Mouse (Mus musculus) heart, postnatal 0 days (tissue): Measurements from ENCODE around the gene Vkorc1. TPM values are rescaled to one million over a fixed set of nuclear protein-coding genes. Genes with fewer than 3 reads are reported as not detected.
A peak's percentile ranks its signal among the peaks of the same experiment; 100 is the strongest.

Experiments
- ATAC-seq: fragments of 200-750 bp; cut with Nextera tagmentation; 2 replicates; pipeline ENCODE4 v1.8.0; 2017; ENCODE audit warnings: low read depth, moderate number of reproducible peaks, moderate library complexity; ENCODE audit not compliant: insufficient read depth
- DNase-seq: peaks from one replicate; pipeline ENCODE4 v3.0.0-alpha.2; 2016; ENCODE audit warnings: low spot score
- H3K27ac ChIP-seq: fragments of 300-500 bp; sonication (generic); 2 replicates; pipeline ENCODE4 v1.5.1; 2014; ENCODE audit warnings: low read depth, mild to moderate bottlenecking
- H3K27me3 ChIP-seq: fragments of 300-500 bp; sonication (generic); 2 replicates; pipeline ENCODE4 v1.6.1; 2014; ENCODE audit warnings: low read length, mixed read lengths; ENCODE audit not compliant: control insufficient read depth, insufficient read depth
- H3K36me3 ChIP-seq: fragments of 300-500 bp; sonication (generic); replicated peaks from 2 replicates; pipeline ENCODE4 v1.6.1; 2014; ENCODE audit warnings: low read length, mixed read lengths; ENCODE audit not compliant: control insufficient read depth, insufficient read depth
- H3K4me1 ChIP-seq: fragments of 300-500 bp; sonication (generic); 2 replicates; pipeline ENCODE4 v1.6.1; 2014; ENCODE audit warnings: antibody characterized with exemption; ENCODE audit not compliant: control insufficient read depth, insufficient read depth
- H3K4me2 ChIP-seq: fragments of 300-500 bp; sonication (generic); 2 replicates; pipeline ENCODE4 v1.6.1; 2014; ENCODE audit warnings: low read depth, mild to moderate bottlenecking, low read length, moderate library complexity
- H3K4me3 ChIP-seq: fragments of 300-500 bp; sonication (generic); 2 replicates; pipeline ENCODE4 v1.5.1; 2014; ENCODE audit warnings: low read depth, low read length
- H3K9ac ChIP-seq: fragments of 300-500 bp; sonication (generic); replicated peaks from 2 replicates; pipeline ENCODE4 v1.6.1; 2014; ENCODE audit warnings: low read depth, low read length, mixed read lengths
- H3K9me3 ChIP-seq: fragments of 300-500 bp; sonication (generic); replicated peaks from 2 replicates; pipeline ENCODE4 v1.6.1; 2016; ENCODE audit warnings: low read length; ENCODE audit not compliant: control insufficient read depth
- CTCF ChIP-seq: IDR thresholded peaks from 2 replicates; pipeline ENCODE4 v1.5.1; 2016; ENCODE audit warnings: antibody characterized with exemption, control low read depth, low read depth
- EP300 ChIP-seq: IDR thresholded peaks from 2 replicates; pipeline ENCODE4 v1.6.1; 2016; ENCODE audit warnings: antibody characterized with exemption, low read depth
- WGBS: fragments of 180-500 bp; shearing (Covaris S2); extraction: QIAGEN DNeasy Blood & Tissue Kit; methylation state at CpG from one replicate; pipeline ENCODE4 v1.1.7; 2014; 5-methylcytosine and 5-hydroxymethylcytosine counted together
- polyA plus RNA-seq: library from polyadenylated mRNA; unstranded; fragments of >200 nt; fragmentation: Nextera tagmentation; extraction: Ambion mirVana; gene quantifications from 2 replicates; pipeline ENCODE4 v1.2.1, GENCODE M21; 2015
- total RNA-seq: library from RNA; depleted of rRNA; stranded (reverse); fragments of >200 nt; gene quantifications from 2 replicates; pipeline ENCODE4 v1.2.3, GENCODE M21; 2014; ENCODE audit warnings: low replicate concordance

Gene Vkorc1
- total and polyA plus RNA-seq, 2 experiments from 2014 or later = 59.1 to 70.4 TPM

DNA sequence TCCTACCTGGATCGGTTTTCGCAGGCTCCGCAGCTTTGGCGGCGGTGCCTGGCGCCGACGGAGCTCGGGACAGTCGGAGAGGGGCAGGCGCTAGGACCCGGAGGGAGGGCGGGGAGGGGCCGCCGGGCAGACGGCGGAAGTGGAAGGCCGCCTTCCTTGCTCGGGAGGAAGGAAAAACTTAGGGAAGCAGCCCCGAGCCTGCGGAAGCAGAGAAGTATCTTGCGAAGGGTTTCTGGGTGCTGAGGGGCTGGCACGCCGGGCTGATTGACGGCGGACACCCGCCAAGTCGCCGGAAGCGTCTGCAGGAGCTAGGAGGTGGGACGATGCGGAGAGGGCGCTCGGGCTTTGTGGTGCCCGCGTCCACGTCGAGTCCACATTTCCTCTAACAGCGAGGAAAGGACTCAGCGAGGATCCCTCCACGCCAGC is 19.4 kb downstream of the Vkorc1 start, which contains the start of gene Zfp646:
Zfp646 (plus strand) TSS at position 181 of the 426 bp plus-strand sequence.
- Histone ChIP-seq H3K9ac (peak within 1 kb of the TSS; percentile 88), H3K9me3 (no peaks in the 10 kb centered on the region), H3K4me1 (peaks cover 10% of the 10 kb centered on the region), H3K4me2 (peak within 1 kb of the TSS; percentile 94), H3K36me3 (peaks cover 29% of the 10 kb centered on the region), H3K27me3 (no peaks in the 10 kb centered on the region), H3K27ac (peak within 1 kb of the TSS; percentile 97), H3K4me3 (peak within 1 kb of the TSS; percentile 91)
- TF ChIP-seq CTCF = no peak
- TF ChIP-seq EP300 = no peak; the same call in 1 of the 2 replicates
- under 1% methylated on average over 40 of the region's 41 CpGs for WGBS
- DNase-seq (peak; percentile 83), ATAC-seq (peak; percentile 87)

- peak; percentile 90 for ATAC-seq
- peak overlapping the region; percentile 88 for H3K9ac ChIP-seq
- H3K4me1 ChIP-seq = peaks cover 10% of the 10 kb centered on the region
- H3K9me3 ChIP-seq = no peaks in the 10 kb centered on the region
- WGBS = under 1% methylated on average over 24 of the region's 43 CpGs
- H3K4me3 ChIP-seq = peak overlapping the region; percentile 91
- H3K27me3 ChIP-seq = no peaks in the 10 kb centered on the region
- H3K36me3 ChIP-seq = peaks cover 25% of the 10 kb centered on the region
- peak overlapping the region; percentile 97 for H3K27ac ChIP-seq
- H3K4me2 ChIP-seq = peak overlapping the region; percentile 94
- DNase-seq = peak; percentile 96
- TF ChIP-seq EP300 (no peak), CTCF (no peak)
Measured at GRCm38 (mm10) chr7:127875627-127876001, 19.8 kb downstream of the Vkorc1 start.

DNA sequence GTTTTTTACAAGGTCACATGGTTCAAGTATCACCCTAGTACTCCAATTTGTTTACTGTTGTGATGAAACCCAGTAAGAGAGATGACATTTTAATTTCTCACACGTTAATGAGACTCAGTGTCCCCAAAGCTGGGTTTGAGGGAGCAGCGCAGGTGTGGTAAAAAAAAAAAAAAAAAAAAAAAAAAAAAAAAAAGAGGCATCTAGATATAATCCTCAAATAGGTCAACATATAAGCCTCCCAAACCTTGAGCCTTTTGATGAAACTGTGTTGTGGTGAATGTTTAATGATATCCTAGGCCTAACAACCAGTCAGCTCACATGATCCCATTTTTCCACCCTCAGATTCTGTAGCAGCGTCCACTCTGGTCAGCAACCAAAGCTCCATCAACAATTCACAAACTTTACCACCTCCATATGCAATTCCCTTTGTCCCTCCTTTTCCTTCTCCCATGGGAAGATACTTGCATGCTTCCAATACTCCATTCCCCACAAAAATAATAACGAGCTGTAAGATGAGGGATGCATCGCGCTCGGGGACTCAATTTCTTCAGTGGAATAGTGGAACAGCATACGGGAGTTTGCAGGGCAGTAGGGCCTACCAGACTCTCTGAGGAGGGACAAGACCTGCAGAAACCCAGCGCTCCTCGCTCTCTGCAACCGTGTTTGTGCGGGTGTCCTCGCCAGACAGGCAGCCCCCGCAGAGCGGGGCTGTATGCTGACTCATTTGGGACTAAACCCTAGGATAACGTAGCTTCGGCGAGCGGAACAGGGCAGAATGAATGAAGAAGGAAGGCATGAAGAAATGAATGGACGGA is 20.4 kb downstream of the Vkorc1 start:
- H3K27me3 ChIP-seq = no peaks in the 10 kb centered on the region
- TF ChIP-seq EP300 (no peak), CTCF (no peak)
- H3K4me3 ChIP-seq = peak overlapping the region; percentile 91
- H3K4me2 ChIP-seq = peak overlapping the region; percentile 94
- no peaks in the 10 kb centered on the region for H3K9me3 ChIP-seq
- H3K9ac ChIP-seq = peak overlapping the region; percentile 88
- 7% methylated on average over 20 of the region's 20 CpGs for WGBS
- peaks cover 10% of the 10 kb centered on the region for H3K4me1 ChIP-seq
- H3K36me3 ChIP-seq = peaks cover 19% of the 10 kb centered on the region
- ATAC-seq = no peak
- no peak for DNase-seq
- peak overlapping the region; percentile 97 for H3K27ac ChIP-seq

DNA sequence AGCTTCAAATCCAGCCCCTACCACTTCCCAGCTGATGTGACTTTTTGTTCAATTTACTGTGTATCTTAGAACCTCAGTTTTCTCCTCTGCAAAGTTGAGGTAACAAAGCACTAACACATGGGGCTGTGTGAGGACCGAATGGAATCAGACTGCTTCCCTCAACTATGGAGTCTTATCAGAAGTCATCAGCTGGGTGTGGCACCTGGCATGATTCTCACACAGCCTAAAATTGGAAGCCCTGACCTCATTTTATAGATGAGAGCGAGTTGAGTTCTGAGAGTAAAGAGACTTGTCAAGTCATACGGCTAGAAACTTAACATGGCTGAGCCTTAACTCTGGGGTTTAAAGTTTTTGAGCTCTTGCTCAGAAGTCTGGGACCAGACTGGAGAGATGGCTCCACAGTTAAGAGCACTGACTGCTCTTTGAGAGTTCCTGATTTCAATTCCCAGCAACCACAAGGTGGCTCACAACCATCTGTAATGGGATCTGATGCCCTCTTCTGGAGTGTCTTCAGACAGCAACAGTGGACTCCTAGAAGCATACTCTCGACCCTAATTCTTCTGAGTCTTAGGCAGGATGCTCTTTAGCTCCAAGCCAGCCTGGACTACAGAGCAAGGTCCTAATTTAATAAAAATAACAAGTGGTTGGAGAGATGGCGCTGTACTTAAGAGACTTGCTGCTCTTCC is 25.1 kb downstream of the Vkorc1 start:
- Histone ChIP-seq H3K9ac (no peak overlapping the region), H3K4me2 (no peak overlapping the region), H3K27me3 (no peaks in the 10 kb centered on the region), H3K4me1 (peaks cover 7% of the 10 kb centered on the region; the same call in 1 of the 2 replicates), H3K4me3 (no peak overlapping the region), H3K27ac (no peak overlapping the region), H3K9me3 (no peaks in the 10 kb centered on the region), H3K36me3 (peaks cover 25% of the 10 kb centered on the region)
- ATAC-seq = no peak
- 84% methylated on average over 5 of the region's 5 CpGs for WGBS
- DNase-seq = no peak
- TF ChIP-seq EP300 (no peak), CTCF (no peak)

- H3K9me3 ChIP-seq = no peaks in the 10 kb centered on the region
- 0 out of 2 replicates have a peak overlapping the region, but pooled peaks have one; percentile 26 for H3K9ac ChIP-seq
- H3K4me3 ChIP-seq = no peak overlapping the region
- no peak overlapping the region for H3K4me2 ChIP-seq
- peak; percentile 51 for ATAC-seq
- peak; percentile 41 for DNase-seq
- 0 out of 2 replicates have a peak, but pooled peaks cover 3% of the 10 kb centered on the region for H3K4me1 ChIP-seq
- H3K27me3 ChIP-seq = no peaks in the 10 kb centered on the region
- no peak for TF ChIP-seq EP300
- no peak for TF ChIP-seq CTCF
- 32% methylated on average over 3 of the region's 3 CpGs for whole genome bisulfite sequencing
- H3K27ac ChIP-seq = peak overlapping the region; percentile 15; the same call in 1 of the 2 replicates
- H3K36me3 ChIP-seq = peaks cover 25% of the 10 kb centered on the region
Measured at GRCm38 (mm10) chr7:127869149-127869810, 26.1 kb downstream of the Vkorc1 start.
